Mouse (Mus musculus) gastrocnemius, adult 2 months (tissue): ENCODE results near the gene Churc1. TPM values are rescaled to one million over a fixed set of nuclear protein-coding genes. Genes with fewer than 3 reads are reported as not detected.
"Not testable (repeated sequence)": the region's sequence is repeated elsewhere in the genome, so short reads cannot be mapped to it uniquely, and the experiment has no call there.

Experiments
- DNase-seq: peaks from one replicate; pipeline ENCODE4 v3.0.0; 2022
- H3K27ac ChIP-seq: fragments of 200-600 bp; 2 replicates; pipeline ENCODE4 v1.8.1; 2022; ENCODE audit warnings: mild to moderate bottlenecking
- H3K4me3 ChIP-seq: fragments of 200-600 bp; 2 replicates; pipeline ENCODE4 v1.8.1; 2022; ENCODE audit warnings: mild to moderate bottlenecking, moderate library complexity
- CTCF ChIP-seq: fragments of 200-600 bp; IDR thresholded peaks from 2 replicates; pipeline ENCODE4 v1.8.1; 2022; ENCODE audit warnings: antibody characterized with exemption, mild to moderate bottlenecking, moderate library complexity
- intact Hi-C: fragments of 180-260 bp; cut with DNase I; formaldehyde crosslinking; loops from one replicate; pipeline ENCODE4 v1.15.1; 2025
- total RNA-seq, 2 experiments: library from RNA; stranded (reverse); gene quantifications; 2 replicates each; pipeline ENCODE4 v1.2.3; 2021

Gene Churc1
- total RNA-seq, 2 experiments from 2014 or later = 53.8 to 69.8 TPM

GRCm38 (mm10) chr12:76775132-76775531, 9.8 kb downstream of the Churc1 start:
- H3K27ac ChIP-seq = peak overlapping the region; percentile 3; the same call in 1 of the 2 replicates
- intact Hi-C loops = no loop called here
- DNase-seq = no peak
- TF ChIP-seq CTCF = no peak
- H3K4me3 ChIP-seq = no peak overlapping the region

GRCm38 (mm10) chr12:76776898-76777297, 11.6 kb downstream of the Churc1 start:
- no peak for TF ChIP-seq CTCF
- intact Hi-C loops = no loop called here
- no peak overlapping the region for H3K4me3 ChIP-seq
- DNase-seq = no peak
- H3K27ac ChIP-seq = no peak overlapping the region

GRCm38 (mm10) chr12:76777845-76778244, 12.5 kb downstream of the Churc1 start:
- Histone ChIP-seq H3K4me3 (no peak overlapping the region), H3K27ac (no peak overlapping the region)
- TF ChIP-seq CTCF = peak; percentile 19; the same call in 1 of the 2 replicates
- intact Hi-C loops = no loop called here
- DNase-seq = no peak

- Histone ChIP-seq H3K27ac (no peak overlapping the region), H3K4me3 (no peak overlapping the region)
- TF ChIP-seq CTCF = no peak
- intact Hi-C loops = no loop called here
- DNase-seq = no peak
Measured at GRCm38 (mm10) chr12:76778305-76779083, 13.2 kb downstream of the Churc1 start.

- no peak for TF ChIP-seq CTCF
- DNase-seq = no peak
- H3K27ac ChIP-seq = no peak overlapping the region
- no peak overlapping the region for H3K4me3 ChIP-seq
- intact Hi-C loops = no loop called here
Measured at GRCm38 (mm10) chr12:76779951-76780350, 14.6 kb downstream of the Churc1 start.

- TF ChIP-seq CTCF = no peak
- Histone ChIP-seq H3K27ac (no peak overlapping the region), H3K4me3 (no peak overlapping the region)
- DNase-seq = no peak
- intact Hi-C loops = no loop called here
Measured at GRCm38 (mm10) chr12:76780639-76781468, 15.5 kb downstream of the Churc1 start.

- no peak for TF ChIP-seq CTCF
- Histone ChIP-seq H3K27ac (peak overlapping the region; percentile 73), H3K4me3 (no peak overlapping the region)
- DNase-seq = peak; percentile 68
- intact Hi-C loops = no loop called here
Measured at GRCm38 (mm10) chr12:76784056-76784619, 18.8 kb downstream of the Churc1 start.

GRCm38 (mm10) chr12:76790446-76791084, 25.2 kb downstream of the Churc1 start:
- H3K27ac ChIP-seq = no peak overlapping the region
- no peak for TF ChIP-seq CTCF
- intact Hi-C loops = no loop called here
- no peak for DNase-seq
- no peak overlapping the region for H3K4me3 ChIP-seq

GRCm38 (mm10) chr12:76792540-76792939, 27.2 kb downstream of the Churc1 start:
- H3K27ac ChIP-seq, intact Hi-C loops, H3K4me3 ChIP-seq, DNase-seq: not testable (repeated sequence)

- DNase-seq = no peak
- no peak for TF ChIP-seq CTCF
- Histone ChIP-seq H3K27ac (no peak within 1 kb of the TSS), H3K4me3 (no peak within 1 kb of the TSS)
- intact Hi-C loops = no loop called here
Measured at GRCm38 (mm10) chr12:76795350-76795749, 30.0 kb downstream of the Churc1 start, which contains the start of gene Gpx2. Gene Gpx2, minus strand, starts transcription at chr12:76795554.

GRCm38 (mm10) chr12:76796938-76797539, 31.7 kb downstream of the Churc1 start:
- Histone ChIP-seq H3K4me3 (no peak overlapping the region), H3K27ac (no peak overlapping the region)
- TF ChIP-seq CTCF = no peak
- no peak for DNase-seq
- intact Hi-C loops = no loop called here

GRCm38 (mm10) chr12:76798008-76798720, 32.8 kb downstream of the Churc1 start:
- Histone ChIP-seq H3K27ac (no peak overlapping the region), H3K4me3 (no peak overlapping the region)
- intact Hi-C loops = no loop called here
- no peak for TF ChIP-seq CTCF
- DNase-seq = no peak
